Mouse (Mus musculus): ENCODE measurements at regions not wholly inside any gene's neighbourhood (a gene's known extent, or its start where the extent isn't known, plus 50 kb on each side); places are given as distances from the start of the nearest gene placed in this dataset.

GRCm38 (mm10) chr12:107539683-107540082 lies 51.3 kb downstream of the 3110018I06Rik start:
- no peak for DNase-seq (ENCODE audit: low spot score)

- DNase-seq (ENCODE audit: low spot score): no peak
Observed at GRCm38 (mm10) chr12:107541196-107541595, 52.8 kb downstream of the 3110018I06Rik start.

GRCm38 (mm10) chr12:107547194-107547885 lies 58.9 kb downstream of the 3110018I06Rik start:
- DNase-seq (ENCODE audit: low spot score): no peak

GRCm38 (mm10) chr12:107547886-107548448 lies 59.5 kb downstream of the 3110018I06Rik start:
- no peak for DNase-seq (ENCODE audit: low spot score)

GRCm38 (mm10) chr12:107549452-107550296 lies 61.2 kb downstream of the 3110018I06Rik start:
- DNase-seq (ENCODE audit: low spot score): no peak

- no peak for DNase-seq (ENCODE audit: low spot score)
Observed at GRCm38 (mm10) chr12:107559191-107559590, 70.8 kb downstream of the 3110018I06Rik start.

GRCm38 (mm10) chr12:107560100-107560499 lies 71.7 kb downstream of the 3110018I06Rik start:
- DNase-seq (ENCODE audit: low spot score): no peak

- DNase-seq (ENCODE audit: low spot score): no peak
Observed at GRCm38 (mm10) chr12:107572586-107572985, 84.2 kb downstream of the 3110018I06Rik start.

GRCm38 (mm10) chr12:107579508-107579907 lies 91.1 kb downstream of the 3110018I06Rik start:
- DNase-seq (ENCODE audit: low spot score): no peak

- DNase-seq (ENCODE audit: low spot score): no peak
Observed at GRCm38 (mm10) chr12:107583151-107583720, 94.8 kb downstream of the 3110018I06Rik start.

GRCm38 (mm10) chr12:107585696-107586225 lies 97.3 kb downstream of the 3110018I06Rik start:
- DNase-seq (ENCODE audit: low spot score): no peak

- DNase-seq (ENCODE audit: low spot score): no peak
Observed at GRCm38 (mm10) chr12:107596236-107596635, 107.8 kb downstream of the 3110018I06Rik start.

- no peak for DNase-seq (ENCODE audit: low spot score)
Observed at GRCm38 (mm10) chr12:107600576-107600975, 112.1 kb downstream of the 3110018I06Rik start.

GRCm38 (mm10) chr12:107608966-107609365 lies 120.5 kb downstream of the 3110018I06Rik start:
- DNase-seq (ENCODE audit: low spot score): no peak

GRCm38 (mm10) chr12:107609986-107610385 lies 121.6 kb downstream of the 3110018I06Rik start:
- DNase-seq (ENCODE audit: low spot score): no peak

- DNase-seq (ENCODE audit: low spot score): no peak
Observed at GRCm38 (mm10) chr12:107617212-107617994, 129.0 kb downstream of the 3110018I06Rik start.

- no peak for DNase-seq (ENCODE audit: low spot score)
Observed at GRCm38 (mm10) chr12:107624446-107624845, 136.0 kb downstream of the 3110018I06Rik start.

GRCm38 (mm10) chr12:107648008-107648407 lies 159.6 kb downstream of the 3110018I06Rik start:
- no peak for DNase-seq (ENCODE audit: low spot score)

- no peak for DNase-seq (ENCODE audit: low spot score)
Observed at GRCm38 (mm10) chr12:107652126-107652728, 163.8 kb downstream of the 3110018I06Rik start.

GRCm38 (mm10) chr12:107653131-107653530 lies 164.7 kb downstream of the 3110018I06Rik start:
- no peak for DNase-seq (ENCODE audit: low spot score)

- no peak for DNase-seq (ENCODE audit: low spot score)
Observed at GRCm38 (mm10) chr12:107656846-107657245, 168.4 kb downstream of the 3110018I06Rik start.

All from urinary bladder, adult 2 months (tissue).